Mouse (Mus musculus): ENCODE data around the gene Frmd4b. TPM values are rescaled to one million over a fixed set of nuclear protein-coding genes. Genes with fewer than 3 reads are reported as not detected.
"Not testable (repeated sequence)": the region's sequence is repeated elsewhere in the genome, so short reads cannot be mapped to it uniquely, and the experiment has no call there.

The Frmd4b gene
- polyA plus RNA-seq, 1 experiment from 2014 or later, result 13.7 TPM

GRCm38 (mm10) chr6:97416972-97417554 lies 200.3 kb downstream of the Frmd4b start:
- Histone ChIP-seq H3K27me3 (ENCODE audit: control insufficient read depth, insufficient read depth, low read length) (no peaks in the 10 kb centered on the region), H3K9ac (ENCODE audit: low read depth, low read length) (no peak overlapping the region), H3K4me3 (ENCODE audit: low read length) (no peak overlapping the region), H3K4me1 (ENCODE audit: control insufficient read depth, insufficient read depth, low read length) (no peaks in the 10 kb centered on the region), H3K4me2 (replicated peaks; ENCODE audit: low read depth, low read length) (no peak overlapping the region), H3K36me3 (ENCODE audit: control insufficient read depth, insufficient read depth, low read length) (no peaks in the 10 kb centered on the region), H3K27ac (ENCODE audit: low read depth, low read length) (no peak overlapping the region), H3K9me3 (ENCODE audit: control insufficient read depth, low read length) (no peaks in the 10 kb centered on the region)
- WGBS, result 57% methylated on average over 13 of the region's 13 CpGs
- ATAC-seq (ENCODE audit: low FRiP score, low TSS enrichment), result 0 out of 2 replicates have a peak, but pooled peaks have one; percentile 51

GRCm38 (mm10) chr6:97415578-97415977 lies 201.8 kb downstream of the Frmd4b start:
- not testable (repeated sequence) for H3K27ac ChIP-seq (ENCODE audit: low read depth, low read length); H3K9me3 ChIP-seq (ENCODE audit: control insufficient read depth, low read length); ATAC-seq (ENCODE audit: low FRiP score, low TSS enrichment); H3K4me1 ChIP-seq (ENCODE audit: control insufficient read depth, insufficient read depth, low read length); H3K27me3 ChIP-seq (ENCODE audit: control insufficient read depth, insufficient read depth, low read length); H3K4me2 ChIP-seq (replicated peaks; ENCODE audit: low read depth, low read length); H3K4me3 ChIP-seq (ENCODE audit: low read length); H3K36me3 ChIP-seq (ENCODE audit: control insufficient read depth, insufficient read depth, low read length); H3K9ac ChIP-seq (ENCODE audit: low read depth, low read length)
- WGBS, result 95% methylated on average over 4 of the region's 4 CpGs

- Histone ChIP-seq H3K9ac (ENCODE audit: low read depth, low read length) (no peak overlapping the region), H3K27me3 (ENCODE audit: control insufficient read depth, insufficient read depth, low read length) (no peaks in the 10 kb centered on the region), H3K9me3 (ENCODE audit: control insufficient read depth, low read length) (no peaks in the 10 kb centered on the region), H3K4me2 (replicated peaks; ENCODE audit: low read depth, low read length) (no peak overlapping the region), H3K27ac (ENCODE audit: low read depth, low read length) (no peak overlapping the region; the same call in 1 of the 2 replicates), H3K36me3 (ENCODE audit: control insufficient read depth, insufficient read depth, low read length) (no peaks in the 10 kb centered on the region), H3K4me1 (ENCODE audit: control insufficient read depth, insufficient read depth, low read length) (peaks cover 2% of the 10 kb centered on the region; the same call in 1 of the 2 replicates), H3K4me3 (ENCODE audit: low read length) (no peak overlapping the region)
- 51% methylated on average over 7 of the region's 7 CpGs for WGBS
- no peak for ATAC-seq (ENCODE audit: low FRiP score, low TSS enrichment)
Measured at GRCm38 (mm10) chr6:97413453-97413852, 203.9 kb downstream of the Frmd4b start.

- ATAC-seq (ENCODE audit: low FRiP score, low TSS enrichment), result no peak
- Histone ChIP-seq H3K27ac (ENCODE audit: low read depth, low read length) (no peak overlapping the region), H3K27me3 (ENCODE audit: control insufficient read depth, insufficient read depth, low read length) (no peaks in the 10 kb centered on the region), H3K4me1 (ENCODE audit: control insufficient read depth, insufficient read depth, low read length) (peaks cover 2% of the 10 kb centered on the region; the same call in 1 of the 2 replicates), H3K4me3 (ENCODE audit: low read length) (no peak overlapping the region), H3K9ac (ENCODE audit: low read depth, low read length) (no peak overlapping the region), H3K36me3 (ENCODE audit: control insufficient read depth, insufficient read depth, low read length) (no peaks in the 10 kb centered on the region), H3K4me2 (replicated peaks; ENCODE audit: low read depth, low read length) (no peak overlapping the region), H3K9me3 (ENCODE audit: control insufficient read depth, low read length) (no peaks in the 10 kb centered on the region)
- 91% methylated on average over 15 of the region's 15 CpGs for WGBS
Measured at GRCm38 (mm10) chr6:97412403-97412802, 204.9 kb downstream of the Frmd4b start.

GRCm38 (mm10) chr6:97411327-97411726 lies 206.0 kb downstream of the Frmd4b start:
- Histone ChIP-seq H3K4me3 (ENCODE audit: low read length) (no peak overlapping the region), H3K27me3 (ENCODE audit: control insufficient read depth, insufficient read depth, low read length) (no peaks in the 10 kb centered on the region), H3K4me1 (ENCODE audit: control insufficient read depth, insufficient read depth, low read length) (peaks cover 2% of the 10 kb centered on the region; the same call in 1 of the 2 replicates), H3K9me3 (ENCODE audit: control insufficient read depth, low read length) (no peaks in the 10 kb centered on the region), H3K4me2 (replicated peaks; ENCODE audit: low read depth, low read length) (no peak overlapping the region), H3K27ac (ENCODE audit: low read depth, low read length) (no peak overlapping the region), H3K36me3 (ENCODE audit: control insufficient read depth, insufficient read depth, low read length) (no peaks in the 10 kb centered on the region), H3K9ac (ENCODE audit: low read depth, low read length) (no peak overlapping the region)
- 85% methylated on average over 6 of the region's 6 CpGs for WGBS
- no peak for ATAC-seq (ENCODE audit: low FRiP score, low TSS enrichment)

- H3K4me3 ChIP-seq (ENCODE audit: low read length), result no peak overlapping the region
- no peaks in the 10 kb centered on the region for H3K27me3 ChIP-seq (ENCODE audit: control insufficient read depth, insufficient read depth, low read length)
- no peak for ATAC-seq (ENCODE audit: low FRiP score, low TSS enrichment)
- 32% methylated on average over 5 of the region's 5 CpGs for WGBS
- no peaks in the 10 kb centered on the region for H3K9me3 ChIP-seq (ENCODE audit: control insufficient read depth, low read length)
- H3K9ac ChIP-seq (ENCODE audit: low read depth, low read length), result no peak overlapping the region
- no peaks in the 10 kb centered on the region for H3K36me3 ChIP-seq (ENCODE audit: control insufficient read depth, insufficient read depth, low read length)
- H3K4me2 ChIP-seq (replicated peaks; ENCODE audit: low read depth, low read length), result no peak overlapping the region
- H3K27ac ChIP-seq (ENCODE audit: low read depth, low read length), result no peak overlapping the region
- H3K4me1 ChIP-seq (ENCODE audit: control insufficient read depth, insufficient read depth, low read length), result peaks cover 9% of the 10 kb centered on the region; the same call in 1 of the 2 replicates
Measured at GRCm38 (mm10) chr6:97409467-97410239, 207.7 kb downstream of the Frmd4b start.

- no peak overlapping the region for H3K4me2 ChIP-seq (replicated peaks; ENCODE audit: low read depth, low read length)
- peaks cover 9% of the 10 kb centered on the region; the same call in 1 of the 2 replicates for H3K4me1 ChIP-seq (ENCODE audit: control insufficient read depth, insufficient read depth, low read length)
- no peaks in the 10 kb centered on the region for H3K27me3 ChIP-seq (ENCODE audit: control insufficient read depth, insufficient read depth, low read length)
- no peaks in the 10 kb centered on the region for H3K36me3 ChIP-seq (ENCODE audit: control insufficient read depth, insufficient read depth, low read length)
- no peak overlapping the region for H3K9ac ChIP-seq (ENCODE audit: low read depth, low read length)
- H3K27ac ChIP-seq (ENCODE audit: low read depth, low read length), result no peak overlapping the region
- ATAC-seq (ENCODE audit: low FRiP score, low TSS enrichment), result no peak
- 95% methylated on average over 3 of the region's 3 CpGs for WGBS
- H3K9me3 ChIP-seq (ENCODE audit: control insufficient read depth, low read length), result no peaks in the 10 kb centered on the region
- H3K4me3 ChIP-seq (ENCODE audit: low read length), result no peak overlapping the region
Measured at GRCm38 (mm10) chr6:97407914-97408313, 209.4 kb downstream of the Frmd4b start.

GRCm38 (mm10) chr6:97407425-97407824 lies 209.9 kb downstream of the Frmd4b start:
- no peak for ATAC-seq (ENCODE audit: low FRiP score, low TSS enrichment)
- Histone ChIP-seq H3K27ac (ENCODE audit: low read depth, low read length) (no peak overlapping the region), H3K36me3 (ENCODE audit: control insufficient read depth, insufficient read depth, low read length) (no peaks in the 10 kb centered on the region), H3K4me3 (ENCODE audit: low read length) (no peak overlapping the region), H3K4me2 (replicated peaks; ENCODE audit: low read depth, low read length) (no peak overlapping the region), H3K9me3 (ENCODE audit: control insufficient read depth, low read length) (no peaks in the 10 kb centered on the region), H3K4me1 (ENCODE audit: control insufficient read depth, insufficient read depth, low read length) (peaks cover 9% of the 10 kb centered on the region; the same call in 1 of the 2 replicates), H3K27me3 (ENCODE audit: control insufficient read depth, insufficient read depth, low read length) (no peaks in the 10 kb centered on the region), H3K9ac (ENCODE audit: low read depth, low read length) (no peak overlapping the region)
- WGBS, result 90% methylated on average over 5 of the region's 5 CpGs

- Histone ChIP-seq H3K9me3 (ENCODE audit: control insufficient read depth, low read length) (no peaks in the 10 kb centered on the region), H3K4me2 (replicated peaks; ENCODE audit: low read depth, low read length) (no peak overlapping the region), H3K4me1 (ENCODE audit: control insufficient read depth, insufficient read depth, low read length) (peaks cover 9% of the 10 kb centered on the region; the same call in 1 of the 2 replicates), H3K27ac (ENCODE audit: low read depth, low read length) (peak overlapping the region; percentile 17; the same call in 1 of the 2 replicates), H3K9ac (ENCODE audit: low read depth, low read length) (no peak overlapping the region), H3K27me3 (ENCODE audit: control insufficient read depth, insufficient read depth, low read length) (no peaks in the 10 kb centered on the region), H3K36me3 (ENCODE audit: control insufficient read depth, insufficient read depth, low read length) (no peaks in the 10 kb centered on the region), H3K4me3 (ENCODE audit: low read length) (no peak overlapping the region)
- no peak for ATAC-seq (ENCODE audit: low FRiP score, low TSS enrichment)
- WGBS, result 31% methylated on average over 7 of the region's 7 CpGs
Measured at GRCm38 (mm10) chr6:97405311-97405710, 212.0 kb downstream of the Frmd4b start.

Measured in kidney, embryonic 14.5 days (tissue).